Mouse (Mus musculus) brain, embryonic 14.5 days (tissue): ENCODE results near the gene Timp3.
A peak's percentile ranks its signal among the peaks of the same experiment; 100 is the strongest.

ENCODE experiments used
- CTCF ChIP-seq: fragments of 200-500 bp; IDR thresholded peaks from 2 replicates; pipeline ENCODE4 v1.5.1; 2012; ENCODE audit warnings: inconsistent platforms, mild to moderate bottlenecking, moderate library complexity, borderline replicate concordance; ENCODE audit not compliant: insufficient read depth, insufficient read length; ENCODE audit errors: extremely low read depth
- POLR2A ChIP-seq: fragments of 200-500 bp; IDR thresholded peaks from 2 replicates; pipeline ENCODE4 v1.6.1; 2012; ENCODE audit warnings: mild to moderate bottlenecking, inconsistent platforms, borderline replicate concordance; ENCODE audit not compliant: poor library complexity, insufficient read depth, insufficient read length, severe bottlenecking; ENCODE audit errors: extremely low read depth

DNA sequence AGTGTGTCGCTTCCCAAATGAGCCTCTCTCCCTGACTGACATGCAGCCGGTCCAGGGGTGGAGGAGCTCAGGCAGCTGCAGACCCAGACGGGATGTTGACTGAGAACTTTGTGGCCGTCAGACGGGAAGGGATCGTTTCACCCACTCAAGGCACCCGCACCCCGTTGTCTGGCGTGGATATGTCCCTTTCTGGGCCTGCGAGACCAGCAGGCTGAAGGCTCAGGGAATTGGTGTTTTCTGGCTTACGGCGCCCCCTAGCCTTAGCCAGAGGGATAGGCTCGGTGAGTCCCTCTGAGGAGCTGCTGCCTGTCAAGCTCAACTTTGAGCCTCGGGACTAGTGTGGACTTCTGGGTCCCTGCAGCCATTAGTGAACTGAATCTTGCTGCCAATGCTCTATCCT is 4.1 kb upstream of the Timp3 start:
- peak; percentile 92 for TF ChIP-seq CTCF
- TF ChIP-seq POLR2A: no peak
